Mouse (Mus musculus): ENCODE measurements around the gene Kpnb1.

GRCm38 (mm10) chr11:97126645-97127468, 60.8 kb downstream of the Kpnb1 start:
- TF ChIP-seq CTCF (IDR thresholded peaks at IDR 0.05; ENCODE audit: low read depth) (no peak), EP300 (IDR thresholded peaks at IDR 0.05; ENCODE audit: low read depth) (no peak)
